Mouse (Mus musculus) lung, postnatal 0 days (tissue): Measurements from ENCODE around the gene Erp44. TPM values are rescaled to one million over a fixed set of nuclear protein-coding genes. Genes with fewer than 3 reads are reported as not detected.

Experiments
- ATAC-seq: fragments of 200-750 bp; cut with Nextera tagmentation; 2 replicates; pipeline ENCODE4 v1.8.0; 2017; ENCODE audit warnings: moderate library complexity
- DNase-seq: peaks from one replicate; pipeline ENCODE4 v3.0.0-alpha.2; 2016; ENCODE audit warnings: low spot score
- H3K27ac ChIP-seq: fragments of 300-500 bp; sonication (generic); 2 replicates; pipeline ENCODE4 v1.5.1; 2014; ENCODE audit warnings: antibody characterized with exemption, mild to moderate bottlenecking, low read length, mixed read lengths
- H3K27me3 ChIP-seq: fragments of 300-500 bp; sonication (generic); replicated peaks from 2 replicates; pipeline ENCODE4 v1.6.1; 2014; ENCODE audit warnings: low read length, mixed read lengths; ENCODE audit not compliant: insufficient read depth
- H3K36me3 ChIP-seq: fragments of 300-500 bp; sonication (generic); 2 replicates; pipeline ENCODE4 v1.6.1; 2014; ENCODE audit warnings: low read length, mixed read lengths; ENCODE audit not compliant: insufficient read depth
- H3K4me1 ChIP-seq: fragments of 300-500 bp; sonication (generic); 2 replicates; pipeline ENCODE4 v1.6.1; 2014; ENCODE audit warnings: antibody characterized with exemption, low read depth, low read length, mixed read lengths; ENCODE audit not compliant: insufficient read depth
- H3K4me2 ChIP-seq: fragments of 300-500 bp; sonication (generic); replicated peaks from 2 replicates; pipeline ENCODE4 v1.6.1; 2014; ENCODE audit warnings: low read depth, mild to moderate bottlenecking, low read length, moderate library complexity, mixed read lengths
- H3K4me3 ChIP-seq: fragments of 300-500 bp; sonication (generic); 2 replicates; pipeline ENCODE4 v1.5.1; 2014; ENCODE audit warnings: low read depth, low read length
- H3K9ac ChIP-seq: fragments of 300-500 bp; sonication (generic); replicated peaks from 2 replicates; pipeline ENCODE4 v1.6.1; 2014; ENCODE audit warnings: low read depth, mild to moderate bottlenecking
- H3K9me3 ChIP-seq: fragments of 300-500 bp; sonication (generic); 2 replicates; pipeline ENCODE4 v1.6.1; 2016; ENCODE audit warnings: low read length, mixed read lengths
- CTCF ChIP-seq: IDR thresholded peaks from 2 replicates; pipeline ENCODE4 v1.5.1; 2016; ENCODE audit warnings: antibody characterized with exemption, mild to moderate bottlenecking
- EP300 ChIP-seq: IDR thresholded peaks from 2 replicates; pipeline ENCODE4 v1.6.1; 2016; ENCODE audit warnings: antibody characterized with exemption, mild to moderate bottlenecking, control low read depth
- WGBS: fragments of 180-500 bp; shearing (Covaris S2); extraction: QIAGEN DNeasy Blood & Tissue Kit; methylation state at CpG from one replicate; pipeline ENCODE4 v1.1.7; 2014; 5-methylcytosine and 5-hydroxymethylcytosine counted together
- polyA plus RNA-seq: library from polyadenylated mRNA; unstranded; fragments of >200 nt; fragmentation: Nextera tagmentation; extraction: Ambion mirVana; gene quantifications from 2 replicates; pipeline ENCODE4 v1.2.1, GENCODE M21; 2015

The Erp44 gene
- polyA plus RNA-seq, 1 experiment from 2014 or later = 72.4 TPM

DNA sequence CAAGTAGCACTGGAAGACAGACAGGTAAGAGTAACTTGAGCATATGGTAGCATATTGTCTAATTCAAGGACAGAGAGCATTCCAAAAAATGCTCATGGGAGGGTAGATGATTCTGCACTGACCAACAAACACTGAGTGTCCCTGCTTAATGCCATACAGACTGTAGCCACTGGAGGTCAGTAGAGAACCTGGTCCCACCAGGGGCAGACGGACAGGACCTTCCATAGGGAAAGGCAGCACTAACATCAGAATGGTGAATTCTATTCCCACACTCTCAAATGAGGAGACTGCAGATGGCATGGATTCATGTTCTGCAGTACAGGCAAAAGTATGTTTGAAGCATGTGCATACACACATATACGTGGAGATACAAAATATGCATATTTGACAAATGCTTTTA, 54.2 kb downstream of the Erp44 start:
- no peak overlapping the region for H3K9ac ChIP-seq
- peak; percentile 98 for TF ChIP-seq CTCF
- no peak for TF ChIP-seq EP300
- H3K36me3 ChIP-seq = 0 out of 2 replicates have a peak, but pooled peaks cover 3% of the 10 kb centered on the region
- H3K4me1 ChIP-seq = no peaks in the 10 kb centered on the region
- no peak overlapping the region for H3K27ac ChIP-seq
- no peak overlapping the region for H3K4me3 ChIP-seq
- H3K27me3 ChIP-seq = no peaks in the 10 kb centered on the region
- no peak overlapping the region for H3K4me2 ChIP-seq
- ATAC-seq (peak; percentile 84), DNase-seq (peak; percentile 71)
- WGBS = 24% methylated on average over 2 of the region's 2 CpGs
- H3K9me3 ChIP-seq = no peaks in the 10 kb centered on the region

DNA sequence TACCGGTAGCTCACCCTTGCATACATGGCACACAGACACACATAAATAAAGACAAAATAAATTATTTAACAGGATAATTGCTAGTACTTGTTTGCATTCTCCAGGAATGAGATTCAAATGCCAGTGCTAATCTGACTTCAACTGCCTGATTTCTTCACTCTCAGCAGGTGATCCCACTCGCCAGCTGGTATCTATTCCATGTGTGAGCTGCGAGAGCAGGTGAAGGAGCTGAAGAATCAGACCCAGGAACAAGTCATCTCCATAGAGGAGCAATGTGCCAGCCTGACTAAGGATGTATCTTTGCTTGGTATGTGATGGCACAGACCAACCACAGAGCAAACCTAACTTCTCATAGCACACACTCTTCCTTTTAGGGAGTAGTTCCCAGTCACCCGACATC, 75.8 kb downstream of the Erp44 start:
- DNase-seq (no peak), ATAC-seq (no peak)
- Histone ChIP-seq H3K9me3 (no peaks in the 10 kb centered on the region), H3K36me3 (peaks cover 3% of the 10 kb centered on the region; the same call in 1 of the 2 replicates), H3K27me3 (no peaks in the 10 kb centered on the region), H3K4me3 (no peak overlapping the region), H3K4me1 (no peaks in the 10 kb centered on the region), H3K4me2 (no peak overlapping the region), H3K27ac (no peak overlapping the region), H3K9ac (no peak overlapping the region)
- TF ChIP-seq EP300 (no peak), CTCF (no peak)
- 83% methylated on average over 4 of the region's 4 CpGs for WGBS

DNA sequence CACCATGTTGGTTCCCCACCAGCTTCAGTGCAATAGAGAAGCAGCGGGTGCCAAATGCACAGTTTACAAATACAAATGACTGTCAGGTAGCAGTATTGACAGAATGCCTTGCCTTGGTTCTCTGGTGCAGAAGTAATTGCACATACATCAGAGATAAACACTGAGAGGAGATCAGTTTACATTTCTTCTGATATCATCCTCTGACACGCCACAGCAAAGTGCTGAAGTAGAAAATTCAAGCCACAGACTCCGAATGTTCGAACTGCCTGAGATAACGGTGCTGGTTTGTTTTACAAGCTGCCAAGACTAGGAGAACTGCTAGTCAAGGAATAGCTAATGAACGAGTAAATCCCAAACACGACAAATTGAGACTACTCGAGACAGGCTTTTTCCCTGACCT, 80.9 kb downstream of the Erp44 start:
- Histone ChIP-seq H3K4me3 (no peak overlapping the region), H3K27me3 (no peaks in the 10 kb centered on the region), H3K36me3 (peaks cover 13% of the 10 kb centered on the region), H3K4me1 (no peaks in the 10 kb centered on the region), H3K9me3 (no peaks in the 10 kb centered on the region), H3K27ac (no peak overlapping the region), H3K4me2 (no peak overlapping the region), H3K9ac (no peak overlapping the region)
- ATAC-seq (no peak), DNase-seq (no peak)
- 63% methylated on average over 8 of the region's 8 CpGs for WGBS
- TF ChIP-seq CTCF = no peak
- TF ChIP-seq EP300 = no peak

GRCm38 (mm10) chr4:48197925-48198324, 81.4 kb downstream of the Erp44 start:
- H3K4me3 ChIP-seq = no peak overlapping the region
- ATAC-seq = no peak
- H3K9ac ChIP-seq = no peak overlapping the region
- TF ChIP-seq CTCF = peak; percentile 48
- no peak for TF ChIP-seq EP300
- H3K9me3 ChIP-seq = no peaks in the 10 kb centered on the region
- peaks cover 13% of the 10 kb centered on the region for H3K36me3 ChIP-seq
- no peak for DNase-seq
- H3K27ac ChIP-seq = no peak overlapping the region
- H3K4me2 ChIP-seq = no peak overlapping the region
- no peaks in the 10 kb centered on the region for H3K4me1 ChIP-seq
- WGBS = 81% methylated on average over 3 of the region's 3 CpGs
- no peaks in the 10 kb centered on the region for H3K27me3 ChIP-seq

- no peak overlapping the region for H3K4me3 ChIP-seq
- H3K9ac ChIP-seq = no peak overlapping the region
- H3K4me2 ChIP-seq = no peak overlapping the region
- peaks cover 4% of the 10 kb centered on the region; the same call in 1 of the 2 replicates for H3K36me3 ChIP-seq
- 90% methylated on average over 8 of the region's 8 CpGs for WGBS
- ATAC-seq (no peak), DNase-seq (no peak)
- H3K9me3 ChIP-seq = no peaks in the 10 kb centered on the region
- no peak for TF ChIP-seq CTCF
- no peak for TF ChIP-seq EP300
- no peak overlapping the region for H3K27ac ChIP-seq
- H3K4me1 ChIP-seq = no peaks in the 10 kb centered on the region
- H3K27me3 ChIP-seq = no peaks in the 10 kb centered on the region
Observed at GRCm38 (mm10) chr4:48182115-48182806, 97.1 kb downstream of the Erp44 start.

DNA sequence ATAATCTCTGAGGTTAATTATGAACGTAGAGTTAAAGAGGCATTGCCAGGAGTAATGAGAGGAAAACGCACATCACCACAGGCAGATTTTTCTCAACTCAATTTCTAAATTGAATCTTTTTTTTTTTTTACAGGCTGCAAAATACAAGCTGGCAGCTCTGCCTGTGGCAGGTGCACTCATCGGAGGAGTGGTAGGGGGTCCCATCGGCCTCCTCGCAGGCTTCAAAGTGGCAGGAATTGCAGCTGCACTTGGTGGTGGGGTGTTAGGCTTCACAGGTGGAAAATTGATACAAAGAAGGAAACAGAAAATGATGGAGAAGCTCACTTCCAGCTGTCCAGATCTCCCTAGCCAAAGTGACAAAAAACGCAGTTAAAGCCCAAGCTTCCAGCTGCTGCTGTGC, 98.0 kb downstream of the Erp44 start:
- Histone ChIP-seq H3K4me1 (no peaks in the 10 kb centered on the region), H3K36me3 (peaks cover 4% of the 10 kb centered on the region; the same call in 1 of the 2 replicates), H3K4me2 (no peak overlapping the region), H3K4me3 (no peak overlapping the region), H3K27me3 (no peaks in the 10 kb centered on the region), H3K27ac (no peak overlapping the region), H3K9me3 (no peaks in the 10 kb centered on the region), H3K9ac (no peak overlapping the region)
- DNase-seq (no peak), ATAC-seq (no peak)
- TF ChIP-seq EP300 = no peak
- TF ChIP-seq CTCF = no peak
- 83% methylated on average over 6 of the region's 6 CpGs for WGBS

- Histone ChIP-seq H3K4me3 (no peak overlapping the region), H3K4me2 (no peak overlapping the region), H3K36me3 (peaks cover 4% of the 10 kb centered on the region; the same call in 1 of the 2 replicates), H3K27me3 (no peaks in the 10 kb centered on the region), H3K9ac (no peak overlapping the region), H3K27ac (no peak overlapping the region), H3K4me1 (no peaks in the 10 kb centered on the region), H3K9me3 (no peaks in the 10 kb centered on the region)
- DNase-seq (no peak), ATAC-seq (no peak)
- TF ChIP-seq CTCF = no peak
- TF ChIP-seq EP300 = no peak
- 37% methylated on average over 2 of the region's 2 CpGs for WGBS
Observed at GRCm38 (mm10) chr4:48180922-48181321, 98.4 kb downstream of the Erp44 start.
